Mouse (Mus musculus) cerebellum, adult 8-10 months (tissue): ENCODE results near the gene Scarf1.

Experiments
- DNase-seq: peaks from one replicate; pipeline ENCODE4 v3.0.0; 2022

The Scarf1 gene

DNA sequence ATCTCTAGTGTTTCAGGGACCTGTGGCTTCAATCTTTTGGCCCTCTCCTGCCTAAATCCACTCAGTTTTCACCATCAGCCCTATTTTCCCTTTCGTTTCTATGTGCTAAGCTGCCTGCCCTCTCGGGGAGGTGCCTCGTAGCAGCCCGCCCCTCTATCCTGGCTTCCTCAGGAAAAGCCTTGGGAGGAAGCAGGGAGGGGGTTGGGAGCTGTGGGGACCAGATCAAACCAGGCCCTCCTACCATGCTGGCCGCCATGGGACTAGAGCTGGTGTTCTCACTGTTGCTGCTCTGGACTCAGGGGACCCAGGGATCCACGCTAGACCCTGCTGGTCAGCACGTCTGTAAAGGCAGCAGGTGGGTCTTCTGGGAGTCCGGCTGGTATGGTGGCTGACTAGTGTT lies at the start of gene Scarf1:
Gene Scarf1 (plus strand): TSS at position 205 of the 400 bp plus-strand sequence.
- no peak for DNase-seq

DNA sequence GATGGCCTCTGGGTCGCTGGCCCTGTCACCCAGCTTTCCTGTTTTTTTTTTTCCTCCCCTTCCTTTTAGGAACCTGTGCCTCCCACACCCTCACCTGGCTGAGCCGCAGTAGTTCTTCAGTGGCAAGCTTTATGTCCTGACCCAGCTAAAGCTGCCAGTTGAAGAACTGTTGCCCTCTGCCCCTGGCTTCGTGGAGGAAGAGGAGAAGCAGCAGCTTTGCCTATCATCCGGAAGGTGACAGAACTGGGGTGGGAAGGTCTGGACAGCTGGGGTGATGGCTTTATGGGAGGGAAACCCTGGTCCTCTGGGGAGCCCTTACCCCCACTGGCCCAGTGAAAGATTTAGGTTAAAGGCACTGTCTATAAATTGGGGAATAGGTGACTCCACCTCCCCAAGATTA lies 49.7 kb upstream of the Scarf1 start:
- DNase-seq, result no peak

DNA sequence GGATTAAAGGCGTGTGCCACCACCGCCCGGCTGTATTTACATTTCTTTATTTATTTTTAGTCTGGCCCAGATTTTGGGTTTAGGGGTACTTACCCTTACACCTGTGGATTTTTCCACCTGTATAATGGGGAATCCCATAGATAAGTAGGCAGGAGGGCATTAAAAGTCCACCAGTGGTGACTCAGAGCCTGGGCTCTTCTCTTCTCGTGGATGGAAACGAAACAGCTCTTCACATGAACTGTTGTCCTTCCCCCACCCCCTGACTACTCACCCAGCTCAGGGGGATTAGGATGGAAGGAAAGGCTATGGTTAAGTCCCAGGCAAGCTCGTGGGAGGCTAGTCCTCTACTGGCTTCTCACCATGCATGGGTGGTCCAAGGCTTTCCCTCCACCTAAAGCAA lies 48.9 kb upstream of the Scarf1 start:
- no peak for DNase-seq

DNA sequence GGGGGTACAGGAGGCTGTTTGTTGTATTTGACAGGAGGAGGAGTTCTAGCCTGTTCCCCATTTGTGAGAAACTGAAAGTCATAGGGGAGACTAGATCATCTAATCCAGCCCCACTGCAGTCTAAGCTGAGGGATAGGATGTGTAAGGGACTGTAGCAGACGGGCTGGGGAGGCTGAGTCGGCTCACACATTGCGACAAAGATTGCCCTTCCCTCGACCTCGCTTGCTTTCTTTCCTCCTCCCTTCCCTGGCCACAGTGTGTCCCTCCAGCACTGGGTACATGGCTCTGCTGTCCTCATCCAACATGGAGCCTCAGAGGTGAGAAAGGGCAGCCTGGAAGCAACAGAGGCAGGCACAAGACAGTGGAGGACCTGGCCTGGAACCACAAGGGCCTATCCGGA lies 48.3 kb upstream of the Scarf1 start:
- DNase-seq, result no peak

DNA sequence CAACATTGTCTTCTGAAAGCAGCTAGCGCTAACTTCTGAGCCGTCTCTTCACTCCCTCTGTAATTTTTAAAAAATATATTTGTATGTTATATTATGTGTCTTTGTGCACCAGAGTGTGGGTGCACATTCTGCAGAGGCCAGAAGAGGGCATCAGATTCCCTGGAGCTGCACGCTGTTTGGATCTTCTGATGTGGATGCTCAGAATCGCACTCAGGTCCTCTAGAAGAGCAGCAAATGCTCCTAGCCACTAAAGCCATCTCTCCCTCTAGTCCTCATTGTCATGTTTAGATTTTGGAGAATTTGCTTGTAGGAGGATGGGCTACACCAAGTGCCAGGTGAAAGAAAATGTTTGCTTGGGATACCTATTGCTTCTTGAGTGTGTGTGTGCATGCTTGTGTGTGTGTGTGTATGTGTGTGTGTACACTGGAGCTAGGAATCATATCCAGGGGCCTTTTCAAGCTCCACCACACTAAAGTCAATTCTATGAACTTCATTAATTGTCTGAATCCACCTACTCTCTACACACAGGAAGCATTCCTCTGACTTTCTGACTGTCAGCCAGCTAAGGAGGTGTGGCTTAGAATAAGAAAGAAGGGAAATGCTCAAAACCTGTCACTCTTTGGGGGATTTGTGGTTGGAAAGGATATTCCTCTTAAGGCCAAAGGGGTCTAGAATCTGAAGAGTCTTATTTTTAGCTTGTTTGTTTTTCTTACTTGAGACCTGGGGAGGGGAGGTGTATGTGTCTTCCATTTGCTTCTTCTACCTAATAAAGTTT lies 46.4 kb upstream of the Scarf1 start:
- DNase-seq, result no peak

DNA sequence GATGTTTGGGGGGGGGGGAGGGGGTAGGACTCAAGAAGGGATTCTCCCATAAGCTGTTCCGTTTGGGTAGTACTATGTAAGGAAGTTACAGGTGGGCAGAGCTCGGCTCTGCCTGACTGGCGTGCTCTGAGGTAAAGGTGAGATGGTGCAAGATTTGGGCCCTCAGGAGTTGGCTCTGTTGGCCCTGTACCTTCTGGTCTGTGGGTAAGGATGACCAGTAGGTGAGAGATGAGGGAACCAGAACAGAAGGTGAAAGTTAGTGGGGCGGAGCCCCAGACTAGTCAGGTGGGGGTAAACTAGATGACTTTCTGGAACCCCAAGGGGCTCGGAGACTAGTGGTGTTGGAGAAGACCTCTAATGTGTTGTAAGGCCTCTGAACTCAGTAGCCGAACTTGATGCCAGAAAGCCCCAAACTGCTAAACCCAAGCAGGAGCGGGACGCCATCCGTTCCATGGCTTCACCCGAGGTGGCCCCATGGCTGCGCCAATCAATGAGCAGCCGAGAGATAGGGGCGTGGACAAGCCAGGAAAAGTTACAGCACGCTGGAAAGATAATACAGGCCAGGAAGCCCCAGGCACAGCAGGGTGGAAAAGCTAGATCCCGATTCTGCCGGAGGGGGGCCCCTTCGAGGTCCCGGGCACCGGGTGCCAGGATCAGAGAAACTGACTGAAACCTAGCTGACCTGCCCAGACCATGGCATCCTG lies 45.7 kb upstream of the Scarf1 start:
- DNase-seq, result no peak

DNA sequence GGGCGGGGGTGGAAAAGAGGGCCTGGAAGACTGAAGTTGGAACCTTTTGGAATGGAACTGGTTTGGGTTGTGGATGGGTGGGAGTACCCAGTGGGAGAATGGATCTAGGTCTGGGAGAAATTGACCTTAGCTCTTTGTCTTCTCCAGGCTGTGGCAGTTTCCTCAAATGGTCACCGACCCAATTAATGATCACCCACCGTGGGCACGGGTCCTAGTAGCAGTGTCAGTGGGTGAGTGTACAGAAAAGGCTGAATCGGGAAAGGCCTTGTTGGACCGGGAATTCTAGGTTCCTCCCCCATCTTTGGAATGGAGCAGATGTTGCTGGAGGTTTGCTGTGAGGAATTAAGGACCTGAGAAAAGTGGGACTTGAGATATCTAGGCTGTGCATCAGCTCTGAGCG lies 44.9 kb upstream of the Scarf1 start:
- DNase-seq, result no peak

DNA sequence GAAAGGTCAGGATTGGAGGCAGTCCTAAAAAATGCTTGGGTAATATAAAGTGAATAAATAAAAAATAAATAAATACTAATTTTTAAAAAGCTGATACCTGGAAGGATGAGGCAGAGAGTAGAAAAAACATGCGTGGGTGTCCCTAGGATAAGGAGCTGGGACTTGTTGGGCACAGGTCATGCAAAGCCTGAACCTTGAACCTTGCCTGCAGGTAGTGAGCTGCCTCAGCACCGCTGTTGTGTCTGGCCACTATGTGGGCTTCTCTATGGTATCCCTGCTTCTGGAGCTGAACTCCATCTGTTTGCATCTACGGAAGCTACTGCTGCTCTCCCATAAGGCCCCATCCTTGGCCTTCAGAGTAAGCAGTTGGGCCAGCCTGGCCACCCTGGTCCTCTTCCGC lies 44.1 kb upstream of the Scarf1 start:
- DNase-seq, result no peak

DNA sequence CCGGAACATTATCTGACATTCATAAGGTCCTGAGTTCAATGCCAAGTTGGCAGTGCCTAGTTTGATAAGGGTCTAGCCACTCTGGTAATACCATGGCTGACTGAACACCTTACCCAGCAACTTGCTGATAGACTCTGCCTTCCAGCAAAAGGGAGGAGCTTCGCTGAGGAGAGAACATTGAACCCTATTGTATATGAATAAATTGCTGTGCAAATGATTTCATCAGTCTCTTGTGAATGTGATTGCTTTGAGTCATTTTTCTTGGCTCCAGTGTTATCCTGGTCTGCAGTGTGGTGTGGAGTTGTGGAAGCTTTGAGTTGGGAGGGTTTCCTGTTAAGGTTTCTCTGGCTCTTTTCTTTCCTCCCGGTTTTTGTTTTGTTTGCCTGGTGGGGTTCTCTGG lies 42.7 kb upstream of the Scarf1 start:
- no peak for DNase-seq

DNA sequence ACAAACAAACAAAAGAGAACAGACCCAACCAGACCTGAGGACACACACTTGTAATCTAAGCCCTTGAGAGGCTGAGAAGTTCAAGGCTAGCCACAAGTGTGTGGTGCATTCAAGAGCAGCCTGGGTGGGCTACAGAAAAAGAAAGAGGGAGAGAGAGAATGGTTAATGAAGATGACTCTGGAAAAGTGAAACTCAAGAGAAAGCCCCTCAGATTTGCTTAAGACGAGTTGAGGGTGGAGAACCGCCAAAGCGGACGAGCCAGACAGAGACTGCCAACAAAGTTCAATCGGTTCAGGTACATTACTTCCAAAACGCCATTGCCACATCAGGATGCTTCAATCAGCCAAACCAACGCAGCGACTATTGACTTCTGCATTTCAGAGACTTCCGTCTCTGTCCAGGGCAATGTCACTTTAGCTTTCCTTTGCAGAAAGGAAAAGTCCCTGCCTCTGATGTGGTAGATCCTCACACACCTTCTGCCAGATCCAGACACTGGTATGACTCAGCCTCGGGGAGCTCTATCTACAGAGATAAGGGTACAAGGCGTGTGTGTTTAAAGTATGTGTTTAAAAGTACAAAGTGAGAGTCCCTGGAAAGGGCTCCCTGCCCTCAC lies 40.8 kb upstream of the Scarf1 start:
- DNase-seq, result no peak

DNA sequence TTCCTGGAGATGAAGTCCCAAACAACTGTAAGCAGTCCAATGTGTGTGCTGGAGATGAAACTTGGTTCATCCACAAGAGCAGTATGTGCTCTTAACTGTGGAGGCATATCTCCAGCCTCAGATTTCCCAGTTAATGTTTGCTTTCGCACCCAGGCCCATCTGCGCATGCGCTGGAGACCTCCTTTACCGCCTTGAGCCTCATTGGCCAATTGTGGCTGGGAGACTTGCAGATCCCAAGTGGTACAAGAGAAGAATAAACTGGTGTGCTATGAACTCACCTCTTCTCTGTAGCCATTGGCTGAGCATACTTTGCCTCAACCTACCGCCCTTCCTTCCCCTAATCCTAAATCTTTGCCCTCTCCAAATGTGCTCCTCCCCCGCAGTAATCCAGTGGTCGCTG lies 40.0 kb upstream of the Scarf1 start:
- no peak for DNase-seq

DNA sequence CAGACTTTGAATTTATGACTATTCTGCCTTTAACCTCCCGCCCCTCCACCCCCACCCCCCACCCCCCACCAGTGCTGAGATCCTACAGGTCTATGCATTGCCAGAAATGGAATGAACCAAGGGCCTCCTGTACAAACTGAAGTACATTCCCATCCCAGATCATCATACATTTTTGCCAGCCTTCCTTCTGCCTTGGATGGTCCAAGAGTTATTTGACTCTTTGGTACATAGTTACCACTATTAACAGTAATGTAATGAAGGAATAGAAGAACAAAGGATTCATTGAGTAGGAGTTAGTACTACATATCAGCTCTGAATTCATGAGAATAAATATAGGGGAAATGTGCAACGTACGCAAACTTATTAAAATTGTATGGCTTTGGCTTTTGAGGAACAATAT lies 27.1 kb upstream of the Scarf1 start:
- no peak for DNase-seq

DNA sequence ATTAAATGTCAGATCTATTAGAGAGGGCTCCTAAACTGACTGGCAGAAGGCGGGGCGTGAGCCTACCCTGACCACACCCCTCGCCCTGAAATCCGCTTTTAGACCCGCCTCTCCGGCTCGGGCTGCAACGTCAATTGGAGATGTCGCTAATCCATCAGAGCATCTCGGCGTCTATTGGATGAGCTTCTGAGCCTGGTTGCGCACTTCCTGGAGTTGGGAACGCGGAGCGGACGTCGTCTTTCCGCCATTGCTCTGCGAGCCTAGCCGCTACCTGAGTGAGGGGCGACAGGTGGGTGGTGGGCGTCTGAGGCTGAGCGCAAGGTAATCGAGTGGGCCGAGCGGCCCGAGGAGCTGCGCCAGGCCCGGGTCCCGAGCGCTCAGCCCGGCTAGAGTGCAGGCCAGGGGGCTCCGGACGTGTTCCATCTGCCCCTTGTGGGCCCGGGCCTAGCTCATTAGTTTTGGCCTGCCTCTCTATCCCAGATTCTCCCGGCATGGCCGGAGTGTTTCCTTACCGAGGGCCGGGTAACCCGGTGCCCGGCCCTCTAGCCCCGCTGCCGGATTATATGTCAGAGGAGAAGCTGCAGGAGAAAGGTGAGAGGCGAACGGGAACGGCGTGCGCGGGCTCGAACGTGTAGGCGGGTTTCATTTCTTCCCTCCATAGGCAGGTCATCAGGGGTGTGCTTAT lies 26.6 kb upstream of the Scarf1 start, which contains the start of gene Prpf8:
Gene Prpf8 (plus strand): TSS at position 216 of the 685 bp plus-strand sequence.
- peak; percentile 99 for DNase-seq

DNA sequence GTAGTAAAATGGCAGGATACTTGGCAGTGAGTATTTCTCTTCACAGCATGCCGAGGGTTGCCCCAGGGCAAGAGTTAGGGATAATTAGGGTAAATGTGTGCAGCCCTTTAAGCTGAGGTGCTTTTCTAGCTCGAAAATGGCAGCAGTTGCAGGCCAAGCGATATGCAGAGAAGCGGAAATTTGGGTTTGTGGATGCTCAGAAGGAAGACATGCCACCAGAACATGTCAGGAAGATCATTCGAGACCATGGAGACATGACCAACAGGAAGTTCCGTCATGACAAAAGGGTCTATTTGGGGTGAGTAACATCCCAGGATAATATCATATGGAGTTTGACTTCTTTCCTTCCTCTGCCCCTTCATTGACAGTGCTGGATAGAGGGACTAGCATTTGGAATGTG lies 25.8 kb upstream of the Scarf1 start:
- no peak for DNase-seq

DNA sequence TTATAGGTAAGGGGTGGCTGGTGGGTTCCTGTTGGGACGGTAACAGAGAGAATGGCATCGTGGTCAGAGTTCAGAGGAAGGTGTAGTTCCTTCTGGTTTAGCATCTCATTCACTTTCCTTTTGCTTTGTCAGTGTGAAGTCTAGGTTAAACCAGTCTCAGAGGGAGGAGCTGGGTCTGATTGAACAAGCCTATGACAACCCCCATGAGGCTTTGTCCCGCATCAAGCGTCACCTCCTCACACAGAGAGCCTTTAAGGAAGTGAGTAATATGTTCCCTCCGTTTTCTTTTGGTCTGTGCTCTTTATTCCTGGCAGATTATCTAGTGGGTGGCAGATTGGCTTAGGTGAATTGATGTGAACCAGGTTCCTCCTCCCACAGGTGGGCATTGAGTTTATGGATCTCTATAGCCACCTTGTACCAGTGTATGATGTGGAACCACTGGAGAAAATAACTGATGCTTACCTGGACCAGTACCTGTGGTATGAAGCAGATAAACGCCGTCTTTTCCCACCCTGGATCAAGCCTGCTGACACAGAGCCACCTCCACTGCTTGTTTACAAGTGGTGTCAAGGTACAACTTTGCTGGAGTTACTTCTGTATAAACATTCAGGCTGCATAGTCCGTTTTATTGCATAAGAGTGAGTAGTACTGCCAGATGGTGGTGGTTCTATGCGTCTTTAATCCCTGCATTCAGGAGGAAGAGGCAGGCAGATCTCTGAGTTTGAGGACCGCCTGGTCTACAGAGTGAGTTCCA lies 18.9 kb upstream of the Scarf1 start:
- no peak for DNase-seq

DNA sequence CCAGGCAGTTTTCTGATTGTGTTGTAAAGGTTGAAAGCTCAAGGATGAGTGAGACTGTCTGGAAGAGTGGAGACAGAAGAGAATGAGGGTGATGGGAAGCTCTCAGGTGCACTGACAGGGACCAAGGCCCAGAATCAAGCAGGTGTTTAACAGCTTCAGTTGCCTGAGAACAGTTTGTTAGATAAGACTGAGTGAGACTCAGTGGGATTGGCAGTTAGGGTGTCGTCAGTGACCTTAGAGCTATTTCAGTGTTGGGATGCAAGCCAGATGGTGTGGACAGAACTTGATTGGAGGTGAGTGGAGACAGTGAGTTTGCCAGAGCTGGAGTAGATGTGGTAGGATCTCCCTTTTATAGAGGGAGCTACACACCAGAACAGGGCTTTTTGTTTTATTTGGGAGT lies 15.2 kb upstream of the Scarf1 start:
- no peak for DNase-seq

DNA sequence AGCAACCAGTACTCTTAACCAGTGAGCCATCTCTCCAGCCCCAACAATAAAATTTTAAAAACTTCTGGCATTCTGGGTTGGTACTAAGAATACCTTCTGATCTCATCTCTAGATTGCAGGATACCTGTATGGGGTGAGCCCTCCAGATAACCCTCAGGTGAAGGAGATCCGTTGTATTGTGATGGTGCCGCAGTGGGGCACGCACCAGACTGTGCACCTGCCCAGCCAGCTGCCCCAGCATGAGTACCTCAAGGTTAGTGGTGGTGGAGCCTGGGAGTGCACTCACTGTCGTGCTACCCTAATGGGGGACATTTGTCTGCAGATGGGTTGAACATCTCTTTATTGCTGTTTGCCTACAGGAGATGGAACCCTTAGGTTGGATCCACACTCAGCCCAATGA lies 5.2 kb upstream of the Scarf1 start:
- DNase-seq, result no peak

DNA sequence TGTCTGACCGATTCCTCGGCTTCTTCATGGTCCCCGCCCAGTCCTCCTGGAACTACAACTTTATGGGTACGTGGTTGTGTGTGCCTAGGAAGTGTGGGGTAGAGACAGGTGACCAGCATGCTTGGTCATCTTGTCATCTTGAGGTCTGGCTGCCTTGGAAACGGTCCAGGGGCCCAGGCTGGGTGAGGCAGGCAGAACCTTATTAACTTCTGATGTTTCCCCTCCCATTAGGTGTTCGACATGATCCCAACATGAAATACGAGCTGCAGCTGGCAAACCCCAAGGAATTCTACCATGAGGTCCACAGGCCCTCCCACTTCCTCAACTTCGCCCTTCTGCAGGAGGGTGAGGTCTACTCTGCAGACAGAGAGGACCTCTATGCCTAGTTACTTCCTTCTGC lies 4.4 kb upstream of the Scarf1 start:
- DNase-seq, result no peak

DNA sequence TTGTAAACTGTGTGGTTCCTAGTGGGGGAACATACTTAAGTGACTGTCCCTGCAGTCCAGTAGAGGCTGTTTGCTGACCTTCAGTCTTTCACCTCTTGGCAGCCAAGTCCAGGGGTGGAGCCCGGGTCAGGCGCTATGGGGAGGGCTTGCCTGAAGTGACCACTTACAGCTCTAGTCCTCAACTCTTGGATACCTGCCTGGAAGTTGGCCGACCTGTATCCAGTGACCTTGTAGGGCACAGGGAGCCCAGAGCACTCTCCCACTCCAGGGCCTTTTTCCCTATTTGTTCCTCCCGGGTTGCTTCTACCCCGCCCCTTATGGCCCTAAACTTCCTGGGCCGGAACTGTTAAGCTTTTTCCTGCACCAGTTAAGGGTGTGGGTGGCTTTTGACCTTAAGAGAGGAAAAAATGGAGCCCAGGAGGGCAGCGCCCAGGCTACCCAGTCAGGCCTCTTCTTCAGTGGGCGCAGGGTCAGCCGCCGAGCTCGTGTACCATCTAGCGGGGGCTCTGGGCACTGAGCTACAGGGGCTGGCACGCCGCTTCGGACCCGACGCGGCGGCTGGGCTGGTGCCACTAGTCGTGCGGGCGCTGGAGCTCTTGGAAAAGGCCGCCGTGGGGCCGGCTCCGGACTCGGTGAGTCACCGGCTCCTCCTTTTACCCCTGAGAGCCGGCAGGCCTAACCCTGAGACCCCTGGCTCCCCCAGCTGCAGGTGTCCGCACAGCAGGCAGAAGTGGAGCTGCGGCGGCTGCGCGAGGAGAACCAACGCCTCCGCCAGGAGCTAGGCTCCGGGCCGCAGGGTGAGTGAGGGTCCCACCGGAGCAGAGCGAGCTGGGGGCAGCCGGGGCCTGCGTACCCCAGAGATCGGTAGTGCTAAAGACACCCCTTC lies 3.4 kb upstream of the Scarf1 start, which contains the start of gene Rilp:
Gene Rilp (plus strand): TSS at position 354 of the 886 bp plus-strand sequence.
- DNase-seq, result peak; percentile 61

DNA sequence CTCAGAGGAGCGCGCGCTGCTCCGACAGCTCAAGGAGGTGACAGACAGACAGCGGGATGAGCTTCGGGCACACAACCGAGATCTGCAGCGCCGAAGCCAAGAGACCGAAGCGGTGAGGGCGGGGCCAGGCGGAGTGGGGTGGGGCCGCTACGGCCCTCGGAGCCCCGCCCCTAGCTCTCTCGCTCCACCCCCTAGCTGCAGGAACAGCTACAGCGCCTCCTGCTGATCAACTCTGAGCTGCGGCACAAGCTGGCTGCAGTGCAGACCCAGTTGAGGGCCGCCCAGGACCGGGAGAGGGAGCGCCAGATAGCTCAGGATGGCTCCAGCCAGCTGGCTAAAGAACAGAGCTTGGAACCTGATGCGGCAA lies 2.7 kb upstream of the Scarf1 start:
- DNase-seq, result peak; percentile 95

DNA sequence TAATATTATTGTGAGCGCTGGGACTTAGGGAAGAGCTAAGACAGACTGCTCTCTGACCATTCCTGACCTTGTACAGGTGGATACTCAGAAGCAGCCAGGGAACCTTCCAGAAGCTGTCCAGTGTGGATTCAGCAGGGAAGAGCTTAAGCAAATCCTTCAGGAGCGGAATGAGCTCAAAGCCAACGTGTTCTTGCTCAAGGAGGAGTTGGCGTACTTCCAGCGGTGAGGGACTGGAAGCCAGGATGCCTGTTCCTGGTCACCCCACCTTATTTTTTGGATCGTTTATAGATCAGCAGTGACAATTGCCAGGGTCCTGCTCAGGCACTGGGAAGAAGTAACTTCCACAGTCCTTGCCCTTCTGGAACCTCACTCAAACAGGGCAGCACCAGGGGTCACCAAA lies 2.1 kb upstream of the Scarf1 start:
- DNase-seq, result peak; percentile 49
